Mouse (Mus musculus) ovary, adult 18-20 months (tissue): Measurements from ENCODE around the gene Dscaml1.

ENCODE experiments used
- DNase-seq: peaks from one replicate; pipeline ENCODE4 v3.0.0; 2022; ENCODE audit warnings: low spot score, mixed read lengths

The Dscaml1 gene

DNA sequence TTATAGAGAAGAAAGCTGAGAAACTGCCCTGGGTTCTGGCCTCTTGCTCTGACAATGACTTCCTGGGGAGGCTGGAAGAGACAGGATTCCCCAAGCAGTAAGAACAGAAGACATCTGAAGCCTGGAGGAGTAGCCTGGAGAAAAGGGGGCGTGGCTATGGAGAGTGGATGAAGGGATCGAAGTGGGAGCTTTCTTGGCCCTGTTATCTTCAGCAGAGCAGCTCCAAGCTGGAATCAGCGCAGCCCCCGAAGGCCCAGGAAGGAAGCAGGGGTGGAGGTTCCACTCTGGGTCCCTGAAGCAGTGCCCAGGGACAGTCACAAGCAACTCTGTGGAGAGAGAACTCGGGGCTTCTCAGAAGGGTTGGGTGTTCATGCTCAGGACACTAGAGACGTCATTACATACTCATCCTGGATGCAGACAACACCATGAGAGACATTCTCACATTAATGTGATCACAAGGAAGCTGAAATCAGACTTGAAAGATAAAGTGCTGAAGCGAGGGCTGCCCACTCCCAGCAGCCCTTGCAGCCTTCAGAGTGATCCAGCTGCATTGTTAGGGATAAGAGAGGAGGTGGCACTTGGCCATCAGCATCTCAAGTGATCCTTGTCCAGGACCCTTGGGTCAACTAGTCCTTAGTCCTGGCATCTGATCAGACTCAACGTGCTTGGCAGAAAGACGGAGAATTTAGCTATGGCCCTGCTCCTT is 146.5 kb downstream of the Dscaml1 start:
- peak; percentile 43 for DNase-seq

GRCm38 (mm10) chr9:45573493-45573815 is 147.0 kb downstream of the Dscaml1 start:
- no peak for DNase-seq

DNA sequence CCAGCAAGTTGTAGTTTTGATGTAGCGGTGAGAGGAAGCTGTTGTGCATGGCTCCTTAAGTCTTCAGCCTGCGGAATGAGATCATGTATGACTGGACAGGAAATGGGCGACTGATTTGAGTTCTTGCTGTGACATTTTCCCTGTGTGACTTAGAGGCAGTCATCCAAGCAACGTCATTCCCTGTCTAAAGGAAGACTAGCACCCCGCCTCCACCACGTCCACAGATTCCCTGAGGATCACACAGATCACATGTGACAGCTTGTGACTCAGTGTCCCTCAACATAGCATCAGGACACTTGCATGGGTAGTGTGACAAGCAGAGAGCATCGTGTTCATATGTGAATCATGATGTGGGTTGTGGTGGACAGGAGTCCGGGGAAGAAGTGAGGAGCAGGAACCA is 147.6 kb downstream of the Dscaml1 start:
- no peak for DNase-seq

DNA sequence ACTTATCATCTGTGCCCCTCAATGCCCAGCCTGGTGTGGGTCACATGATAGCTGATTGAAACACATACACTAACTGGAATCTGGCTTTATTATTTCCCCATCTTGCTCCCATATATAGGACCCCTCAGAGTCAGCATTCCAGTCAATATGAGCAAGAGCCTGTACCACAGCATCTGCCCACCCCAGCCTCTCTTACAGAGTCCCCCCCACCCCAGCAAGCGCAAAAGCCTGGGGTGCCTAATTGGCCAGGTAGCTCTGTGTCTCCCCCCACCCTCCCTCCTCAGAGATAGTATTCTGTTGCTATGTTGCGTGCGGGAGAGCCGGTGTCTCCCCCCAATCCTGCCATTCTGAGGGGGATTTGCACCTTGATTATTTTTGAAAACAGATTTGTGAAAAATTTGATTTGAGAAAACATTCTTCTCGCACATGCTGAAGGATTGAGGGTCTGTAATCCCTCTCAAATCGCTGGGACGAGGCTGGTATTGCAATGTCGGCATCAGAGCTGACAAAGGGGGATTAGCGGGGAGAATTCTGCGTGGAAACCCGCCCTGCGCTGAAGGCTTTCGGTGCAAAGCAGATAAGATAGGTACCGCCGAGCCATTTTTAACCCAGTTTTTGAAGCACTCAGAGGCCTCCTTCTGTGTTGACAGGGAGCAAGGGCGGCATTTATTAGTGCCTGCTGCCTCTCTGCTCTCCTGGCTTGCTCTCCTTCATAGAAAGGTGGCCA is 153.8 kb downstream of the Dscaml1 start:
- no peak for DNase-seq

GRCm38 (mm10) chr9:45586475-45586874 is 160.0 kb downstream of the Dscaml1 start:
- no peak for DNase-seq

- no peak for DNase-seq
Measured at GRCm38 (mm10) chr9:45587704-45588103, 161.3 kb downstream of the Dscaml1 start.

DNA sequence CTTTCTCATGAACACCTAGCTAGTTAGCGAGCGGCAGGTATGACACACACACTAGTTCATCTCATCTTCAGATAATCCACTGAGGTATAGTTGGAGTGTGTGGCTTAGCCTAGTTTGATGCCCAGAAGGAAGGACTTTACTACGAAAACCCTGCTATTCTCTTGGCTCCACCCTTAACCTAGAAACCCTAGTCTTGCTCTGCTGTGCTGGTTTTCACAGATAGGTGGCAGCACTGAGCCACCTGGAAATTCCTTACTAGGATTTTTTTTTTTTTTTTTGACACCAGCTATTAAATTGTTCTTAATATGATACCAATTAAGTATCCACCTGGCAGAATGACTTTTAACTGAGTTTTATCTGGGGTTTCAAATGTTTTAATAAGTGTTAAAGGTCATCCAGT is 163.4 kb downstream of the Dscaml1 start:
- DNase-seq, result no peak

DNA sequence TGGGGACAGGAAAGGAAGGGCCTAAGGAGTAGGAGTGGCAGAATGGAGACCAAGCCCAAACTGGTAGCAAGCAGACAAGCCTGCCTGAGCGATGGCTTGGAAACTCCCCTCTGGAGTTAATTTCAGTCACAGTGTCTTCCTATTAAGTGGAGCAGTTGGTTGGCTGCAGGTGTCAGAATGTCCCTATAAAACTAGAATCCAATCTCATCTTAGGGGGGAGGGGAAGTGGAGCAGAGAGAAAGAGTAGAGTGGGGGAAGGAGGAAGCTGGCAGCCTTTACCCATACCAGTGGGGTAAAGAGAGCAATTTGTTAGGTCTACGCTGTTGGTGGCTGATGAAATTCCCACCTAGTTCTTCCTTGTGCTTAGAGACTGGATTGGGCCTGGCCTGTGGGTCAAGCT is 164.6 kb downstream of the Dscaml1 start:
- DNase-seq, result no peak

DNA sequence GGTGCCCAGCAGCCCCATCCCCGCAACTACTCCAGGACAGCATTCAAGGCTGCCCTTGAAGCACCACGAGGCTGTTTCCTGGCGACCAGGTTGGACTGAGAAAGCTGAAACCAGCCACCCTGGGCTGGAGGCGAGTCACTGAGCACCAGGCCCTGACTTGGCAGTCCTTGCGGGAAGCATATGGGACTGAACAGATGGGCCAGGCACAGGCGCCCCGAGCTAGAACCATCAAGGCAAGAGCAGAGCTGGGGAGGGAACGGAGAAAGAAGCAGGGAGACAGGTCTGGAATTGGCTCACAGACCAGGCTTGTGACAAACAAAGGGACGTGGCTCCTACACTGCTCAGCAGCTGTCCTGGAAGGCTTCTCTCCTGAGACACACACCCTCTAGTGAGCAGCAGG is 165.9 kb downstream of the Dscaml1 start:
- no peak for DNase-seq

DNA sequence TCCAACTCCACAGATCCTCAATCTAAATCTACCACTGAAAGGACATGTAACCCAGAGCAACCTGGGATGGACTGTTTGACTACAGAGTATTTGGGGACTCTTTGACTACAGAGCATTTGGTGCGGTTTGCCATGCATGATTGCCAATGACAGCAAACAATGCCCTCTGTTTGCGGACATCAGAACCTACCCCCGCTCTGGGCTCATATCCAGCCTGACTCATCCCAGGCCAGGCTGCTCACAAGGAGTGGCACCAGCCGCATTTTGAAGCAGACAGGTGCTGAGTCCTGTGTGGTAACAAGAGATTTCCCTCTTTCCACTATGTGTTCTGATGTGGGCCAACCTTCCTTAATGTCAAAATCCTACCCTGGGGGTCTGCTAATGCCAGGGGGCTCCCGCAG is 171.7 kb downstream of the Dscaml1 start:
- no peak for DNase-seq

DNA sequence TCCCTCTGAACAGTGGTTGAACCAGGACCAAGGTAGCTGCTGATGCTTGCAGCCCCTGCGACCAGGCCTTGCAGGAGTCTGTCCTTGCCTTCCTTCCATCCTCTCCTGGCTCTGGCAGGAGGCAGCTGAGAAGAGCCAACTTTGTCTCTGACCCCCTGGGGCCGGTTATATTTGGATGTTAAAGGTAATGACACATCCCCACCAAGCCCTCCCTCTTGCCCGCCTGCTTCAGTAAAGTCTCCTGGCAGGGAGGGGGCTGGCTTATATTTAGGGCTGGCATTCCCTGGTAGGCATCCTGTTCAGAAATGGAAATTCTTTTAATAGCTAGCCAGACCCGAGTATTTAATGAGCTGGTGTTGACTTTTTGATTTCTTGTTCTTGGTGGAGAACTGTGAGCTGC is 172.9 kb downstream of the Dscaml1 start:
- DNase-seq, result no peak

DNA sequence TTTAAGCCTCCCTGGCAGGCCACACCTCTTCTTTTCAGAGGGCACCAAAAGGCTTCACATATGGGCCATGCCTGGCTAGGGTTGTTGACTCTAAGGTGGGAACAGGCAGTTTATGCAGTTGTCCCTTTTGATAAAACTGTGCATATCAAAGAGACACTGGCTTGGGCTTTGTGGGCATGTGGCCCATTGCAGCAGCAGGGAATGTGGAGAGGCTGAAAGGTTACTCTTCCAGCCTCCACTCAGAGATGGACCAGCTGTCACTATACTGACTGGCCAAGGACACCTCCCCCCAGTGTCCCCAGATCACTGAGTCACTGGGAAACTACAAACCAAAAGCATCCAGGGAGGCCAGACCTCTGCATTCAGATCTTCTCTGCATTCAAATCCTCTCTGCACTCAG is 180.9 kb downstream of the Dscaml1 start:
- no peak for DNase-seq

DNA sequence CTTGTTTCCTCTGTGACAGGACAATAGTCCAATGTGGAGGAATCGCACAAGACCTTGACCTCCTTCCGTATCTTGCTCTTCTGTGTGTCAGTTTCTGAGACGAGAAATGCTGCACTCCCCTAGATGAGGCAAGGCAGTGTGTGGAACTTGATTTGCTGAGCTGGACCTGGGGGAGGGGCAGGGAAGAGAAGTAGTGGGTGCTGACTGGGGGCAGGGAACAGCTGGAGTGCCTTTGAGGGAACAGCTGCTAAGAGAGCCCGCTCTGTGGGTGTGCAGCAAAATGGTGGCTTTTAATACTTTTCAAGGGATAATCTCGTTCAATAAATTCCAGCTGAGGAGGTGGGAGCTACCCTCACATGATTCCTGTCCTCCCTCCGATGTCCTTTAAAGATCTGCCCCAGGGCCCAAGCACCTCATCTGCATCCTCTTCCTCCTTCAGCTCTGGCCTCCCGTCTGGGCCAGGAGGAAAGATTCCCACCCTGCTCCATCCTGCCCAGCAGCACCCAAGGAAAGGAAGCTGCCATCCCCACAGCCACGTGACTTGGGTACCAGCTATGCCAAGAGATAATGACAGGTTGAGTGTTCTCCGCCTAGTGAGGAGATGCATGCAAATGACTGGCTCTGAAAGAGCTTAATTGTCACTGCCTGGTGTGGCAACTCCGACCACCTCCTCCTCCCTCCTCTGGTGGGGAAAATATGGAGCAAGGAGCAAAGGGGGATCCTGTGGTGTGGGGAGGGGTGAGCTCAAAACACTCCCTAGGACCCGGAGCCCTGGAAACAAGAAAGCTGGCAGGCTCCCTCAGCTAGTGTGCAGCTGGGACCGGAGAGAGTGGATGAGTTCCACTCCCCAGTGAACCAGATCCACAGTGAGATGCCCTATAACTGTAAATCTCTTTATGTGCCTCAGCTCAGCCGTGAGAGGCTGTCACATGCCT is 181.9 kb downstream of the Dscaml1 start:
- no peak for DNase-seq

DNA sequence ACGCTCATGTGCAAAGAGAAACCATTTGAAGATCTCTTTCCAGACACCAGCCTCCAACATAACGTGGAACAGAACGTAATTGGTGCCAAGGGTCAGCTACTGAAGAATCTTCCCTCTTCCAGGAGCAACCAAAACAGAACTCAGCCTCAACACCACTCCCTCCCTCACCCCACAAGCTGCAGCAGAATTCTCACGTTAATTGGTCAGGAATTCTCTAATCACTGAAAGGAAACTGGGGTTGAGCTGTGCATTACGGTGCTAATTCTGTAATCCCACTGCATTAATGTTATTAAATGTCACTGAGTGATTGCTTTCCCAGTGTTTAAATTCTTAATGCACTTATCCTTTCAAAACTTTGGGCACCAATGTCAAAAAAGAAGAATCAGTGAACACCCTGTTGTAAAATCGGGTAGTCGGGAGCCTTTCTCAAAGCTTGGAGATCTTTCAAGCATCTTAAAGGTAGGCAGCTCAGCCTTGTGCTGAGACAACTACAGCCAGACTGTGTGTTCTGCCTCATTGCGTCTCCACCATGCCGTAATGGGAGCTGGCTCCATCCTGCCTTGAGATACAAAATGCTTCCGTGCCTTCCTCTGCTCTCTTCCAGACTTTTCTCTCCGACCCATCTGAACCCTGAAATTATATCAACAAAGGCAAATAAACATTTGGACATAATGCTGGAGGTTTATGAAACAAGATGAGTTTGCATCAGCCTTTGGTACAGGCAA is 184.1 kb downstream of the Dscaml1 start:
- DNase-seq, result no peak

DNA sequence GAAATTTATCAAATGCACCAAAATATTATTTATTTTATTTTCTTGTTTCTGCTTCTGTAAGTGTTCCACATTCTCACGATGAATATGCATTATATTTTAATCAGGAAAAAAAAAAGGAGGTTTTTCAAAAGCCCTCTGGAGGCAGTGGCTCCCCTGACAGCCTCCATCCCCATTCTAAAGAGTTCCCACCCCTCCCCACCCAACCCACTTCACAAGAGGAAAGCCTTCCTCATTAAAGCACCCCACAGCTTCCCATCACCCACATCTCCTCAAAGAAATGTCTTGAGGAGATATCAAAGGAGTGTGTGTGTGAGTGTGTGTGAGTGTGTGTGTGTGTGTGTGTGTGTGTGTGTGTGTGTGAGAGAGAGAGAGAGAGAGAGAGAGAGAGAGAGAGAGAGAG is 188.2 kb downstream of the Dscaml1 start:
- DNase-seq, result no peak

- no peak for DNase-seq
Measured at GRCm38 (mm10) chr9:45617889-45618288, 191.5 kb downstream of the Dscaml1 start.

DNA sequence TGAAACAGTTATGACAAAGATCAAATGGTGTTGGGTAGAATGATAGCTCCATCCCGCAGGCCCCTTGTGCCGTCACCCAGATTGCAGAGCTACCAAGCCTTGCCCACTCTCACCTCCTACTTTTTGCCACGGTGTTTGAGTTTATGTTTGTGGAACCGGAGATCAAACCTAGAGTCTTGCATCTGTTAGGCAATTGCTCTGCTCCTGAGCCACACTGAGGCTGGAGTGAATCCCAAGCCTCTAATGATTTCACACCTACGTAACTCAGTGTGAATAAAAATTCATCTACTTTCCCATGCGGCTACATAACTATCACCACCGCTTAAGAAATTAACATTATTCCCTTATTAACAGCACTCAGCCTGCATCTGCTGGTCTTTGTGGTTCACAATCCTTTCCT is 192.0 kb downstream of the Dscaml1 start:
- no peak for DNase-seq

- no peak for DNase-seq
Measured at GRCm38 (mm10) chr9:45620049-45620448, 193.6 kb downstream of the Dscaml1 start.

DNA sequence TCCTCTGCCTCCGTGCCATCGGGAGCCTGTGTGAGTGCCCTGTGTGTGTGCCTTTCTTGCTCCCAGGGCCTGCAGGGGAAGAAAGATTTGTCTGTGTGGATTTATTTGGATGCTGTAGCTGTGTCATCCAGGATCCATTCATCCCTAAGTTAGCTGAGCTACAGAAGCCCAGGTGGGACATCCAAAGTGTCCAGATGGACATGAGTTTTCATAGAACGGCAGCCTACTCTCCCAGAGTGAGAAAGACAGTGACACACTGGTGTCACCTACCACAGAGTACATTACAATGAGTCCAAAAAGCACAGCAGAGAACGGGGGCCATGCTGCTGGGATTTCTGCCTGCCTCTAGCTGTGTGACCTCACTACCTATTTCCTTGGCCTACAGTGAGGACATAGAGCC is 194.5 kb downstream of the Dscaml1 start:
- no peak for DNase-seq

DNA sequence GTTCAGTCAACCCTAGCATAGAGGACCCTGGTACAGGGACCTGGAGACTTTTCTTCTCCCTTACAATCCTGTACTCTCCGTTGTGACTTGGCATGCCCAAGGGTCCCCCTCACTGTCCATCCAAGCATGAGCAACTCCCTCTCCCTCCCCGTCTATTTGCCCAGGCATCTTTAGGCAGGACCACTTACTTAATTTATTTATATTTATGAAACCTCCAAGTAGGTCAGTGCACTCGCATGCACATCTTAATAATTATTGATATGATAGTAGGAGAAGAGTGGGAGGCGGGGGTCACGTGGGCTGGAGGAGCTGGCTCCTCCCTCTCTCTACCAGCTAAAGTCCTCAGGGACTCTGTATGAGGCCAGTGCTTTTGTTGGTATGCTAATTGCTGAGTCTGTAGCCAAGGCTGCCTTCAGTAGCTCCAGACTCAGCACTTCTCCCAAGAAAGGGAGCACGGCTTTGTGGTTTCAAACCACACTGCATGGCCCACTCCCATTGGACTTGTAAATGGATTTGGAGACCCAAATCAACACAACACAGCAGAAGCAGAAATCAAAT is 199.5 kb downstream of the Dscaml1 start:
- DNase-seq, result no peak

DNA sequence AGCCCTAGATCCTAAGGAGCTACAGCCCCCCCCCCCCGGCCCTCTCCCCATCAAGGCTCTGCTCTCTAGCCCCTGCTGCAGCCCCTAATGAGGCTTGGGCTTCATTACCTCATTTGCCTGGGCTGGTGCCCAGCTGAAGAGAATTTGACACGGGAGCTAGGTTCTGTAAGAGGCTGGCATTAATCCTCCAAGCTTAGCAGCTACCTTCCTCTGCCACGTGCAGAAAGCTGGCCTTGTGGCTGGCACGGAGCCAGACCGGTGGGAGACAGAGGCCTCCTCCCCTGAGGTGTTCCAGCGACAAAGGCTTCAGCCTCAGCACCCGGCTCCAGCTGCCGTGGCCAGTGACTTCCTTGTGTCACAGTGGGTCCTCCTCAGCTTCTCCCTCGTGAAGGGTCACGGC is 206.1 kb downstream of the Dscaml1 start:
- DNase-seq, result no peak

GRCm38 (mm10) chr9:45633036-45633435 is 206.6 kb downstream of the Dscaml1 start:
- DNase-seq, result no peak
